Mouse (Mus musculus): ENCODE data around the gene Gfi1. TPM values are rescaled to one million over a fixed set of nuclear protein-coding genes. Genes with fewer than 3 reads are reported as not detected.
A peak's percentile ranks its signal among the peaks of the same experiment; 100 is the strongest.

Gene Gfi1
- polyA plus RNA-seq, 1 experiment from 2014 or later: not detected

GRCm38 (mm10) chr5:107695019-107695418 lies 30.8 kb downstream of the Gfi1 start:
- ATAC-seq (ENCODE audit: low FRiP score, low TSS enrichment): no peak
- Histone ChIP-seq H3K4me1 (ENCODE audit: control insufficient read depth, insufficient read depth, low read length) (no peaks in the 10 kb centered on the region), H3K4me3 (ENCODE audit: low read length) (no peak overlapping the region), H3K9me3 (ENCODE audit: control insufficient read depth, low read length) (no peaks in the 10 kb centered on the region; the same call in 1 of the 2 replicates), H3K9ac (ENCODE audit: low read depth, low read length) (no peak overlapping the region), H3K27me3 (ENCODE audit: control insufficient read depth, insufficient read depth, low read length) (no peaks in the 10 kb centered on the region), H3K36me3 (ENCODE audit: control insufficient read depth, insufficient read depth, low read length) (no peaks in the 10 kb centered on the region), H3K4me2 (replicated peaks; ENCODE audit: low read depth, low read length) (no peak overlapping the region), H3K27ac (ENCODE audit: low read depth, low read length) (no peak overlapping the region)
- WGBS: 86% methylated on average over 3 of the region's 3 CpGs

GRCm38 (mm10) chr5:107688499-107688866 lies 37.4 kb downstream of the Gfi1 start:
- H3K9ac ChIP-seq (ENCODE audit: low read depth, low read length): no peak overlapping the region; the same call in 1 of the 2 replicates
- H3K27ac ChIP-seq (ENCODE audit: low read depth, low read length): no peak overlapping the region
- no peaks in the 10 kb centered on the region for H3K9me3 ChIP-seq (ENCODE audit: control insufficient read depth, low read length)
- peaks cover 5% of the 10 kb centered on the region; the same call in 1 of the 2 replicates for H3K27me3 ChIP-seq (ENCODE audit: control insufficient read depth, insufficient read depth, low read length)
- ATAC-seq (ENCODE audit: low FRiP score, low TSS enrichment): peak; percentile 33; the same call in 1 of the 2 replicates
- peak overlapping the region; percentile 62 for H3K4me2 ChIP-seq (replicated peaks; ENCODE audit: low read depth, low read length)
- peak overlapping the region; percentile 48 for H3K4me3 ChIP-seq (ENCODE audit: low read length)
- H3K4me1 ChIP-seq (ENCODE audit: control insufficient read depth, insufficient read depth, low read length): no peaks in the 10 kb centered on the region
- H3K36me3 ChIP-seq (ENCODE audit: control insufficient read depth, insufficient read depth, low read length): no peaks in the 10 kb centered on the region
- 18% methylated on average over 9 of the region's 9 CpGs for WGBS

GRCm38 (mm10) chr5:107687592-107688498 lies 38.0 kb downstream of the Gfi1 start:
- no peaks in the 10 kb centered on the region for H3K36me3 ChIP-seq (ENCODE audit: control insufficient read depth, insufficient read depth, low read length)
- ATAC-seq (ENCODE audit: low FRiP score, low TSS enrichment): peak; percentile 94
- H3K9ac ChIP-seq (ENCODE audit: low read depth, low read length): no peak overlapping the region; the same call in 1 of the 2 replicates
- H3K9me3 ChIP-seq (ENCODE audit: control insufficient read depth, low read length): no peaks in the 10 kb centered on the region
- peak overlapping the region; percentile 62 for H3K4me2 ChIP-seq (replicated peaks; ENCODE audit: low read depth, low read length)
- H3K27ac ChIP-seq (ENCODE audit: low read depth, low read length): no peak overlapping the region
- H3K27me3 ChIP-seq (ENCODE audit: control insufficient read depth, insufficient read depth, low read length): peaks cover 5% of the 10 kb centered on the region; the same call in 1 of the 2 replicates
- no peaks in the 10 kb centered on the region for H3K4me1 ChIP-seq (ENCODE audit: control insufficient read depth, insufficient read depth, low read length)
- peak overlapping the region; percentile 48 for H3K4me3 ChIP-seq (ENCODE audit: low read length)
- WGBS: 16% methylated on average over 44 of the region's 46 CpGs

GRCm38 (mm10) chr5:107687161-107687560 lies 38.7 kb downstream of the Gfi1 start:
- Histone ChIP-seq H3K27ac (ENCODE audit: low read depth, low read length) (no peak overlapping the region), H3K36me3 (ENCODE audit: control insufficient read depth, insufficient read depth, low read length) (no peaks in the 10 kb centered on the region), H3K4me3 (ENCODE audit: low read length) (no peak overlapping the region), H3K9me3 (ENCODE audit: control insufficient read depth, low read length) (no peaks in the 10 kb centered on the region), H3K27me3 (ENCODE audit: control insufficient read depth, insufficient read depth, low read length) (peaks cover 5% of the 10 kb centered on the region; the same call in 1 of the 2 replicates), H3K9ac (ENCODE audit: low read depth, low read length) (no peak overlapping the region), H3K4me2 (replicated peaks; ENCODE audit: low read depth, low read length) (no peak overlapping the region), H3K4me1 (ENCODE audit: control insufficient read depth, insufficient read depth, low read length) (no peaks in the 10 kb centered on the region)
- 91% methylated on average over 5 of the region's 5 CpGs for WGBS
- ATAC-seq (ENCODE audit: low FRiP score, low TSS enrichment): no peak

GRCm38 (mm10) chr5:107684380-107684779 lies 41.5 kb downstream of the Gfi1 start:
- no peak for ATAC-seq (ENCODE audit: low FRiP score, low TSS enrichment)
- no peak overlapping the region for H3K9ac ChIP-seq (ENCODE audit: low read depth, low read length)

GRCm38 (mm10) chr5:107681300-107681699 lies 44.5 kb downstream of the Gfi1 start:
- Histone ChIP-seq H3K36me3 (ENCODE audit: control insufficient read depth, insufficient read depth, low read length) (no peaks in the 10 kb centered on the region), H3K27me3 (ENCODE audit: control insufficient read depth, insufficient read depth, low read length) (no peaks in the 10 kb centered on the region), H3K4me2 (replicated peaks; ENCODE audit: low read depth, low read length) (no peak overlapping the region), H3K9me3 (ENCODE audit: control insufficient read depth, low read length) (no peaks in the 10 kb centered on the region), H3K9ac (ENCODE audit: low read depth, low read length) (no peak overlapping the region), H3K27ac (ENCODE audit: low read depth, low read length) (no peak overlapping the region), H3K4me3 (ENCODE audit: low read length) (no peak overlapping the region), H3K4me1 (ENCODE audit: control insufficient read depth, insufficient read depth, low read length) (no peaks in the 10 kb centered on the region)
- ATAC-seq (ENCODE audit: low FRiP score, low TSS enrichment): no peak
- 81% methylated on average over 5 of the region's 5 CpGs for WGBS

More at GRCm38 (mm10) chr5:107684380-107684779, 41.5 kb downstream of the Gfi1 start:
- no peaks in the 10 kb centered on the region for H3K36me3 ChIP-seq (ENCODE audit: control insufficient read depth, insufficient read depth, low read length)
- H3K9me3 ChIP-seq (ENCODE audit: control insufficient read depth, low read length): no peaks in the 10 kb centered on the region
- no peak overlapping the region for H3K4me3 ChIP-seq (ENCODE audit: low read length)
- H3K27ac ChIP-seq (ENCODE audit: low read depth, low read length): no peak overlapping the region
- H3K4me1 ChIP-seq (ENCODE audit: control insufficient read depth, insufficient read depth, low read length): no peaks in the 10 kb centered on the region
- peaks cover 1% of the 10 kb centered on the region; the same call in 1 of the 2 replicates for H3K27me3 ChIP-seq (ENCODE audit: control insufficient read depth, insufficient read depth, low read length)
- no peak overlapping the region for H3K4me2 ChIP-seq (replicated peaks; ENCODE audit: low read depth, low read length)
- WGBS: 61% methylated on average over 2 of the region's 2 CpGs

GRCm38 (mm10) chr5:107678392-107678791 lies 47.4 kb downstream of the Gfi1 start:
- WGBS: 64% methylated on average over 5 of the region's 5 CpGs
- no peak for ATAC-seq (ENCODE audit: low FRiP score, low TSS enrichment)
- no peak overlapping the region for H3K4me2 ChIP-seq (replicated peaks; ENCODE audit: low read depth, low read length)

More at GRCm38 (mm10) chr5:107678392-107678791, 47.4 kb downstream of the Gfi1 start:
- no peak overlapping the region for H3K27ac ChIP-seq (ENCODE audit: low read depth, low read length)
- H3K4me1 ChIP-seq (ENCODE audit: control insufficient read depth, insufficient read depth, low read length): no peaks in the 10 kb centered on the region
- no peaks in the 10 kb centered on the region for H3K9me3 ChIP-seq (ENCODE audit: control insufficient read depth, low read length)
- H3K27me3 ChIP-seq (ENCODE audit: control insufficient read depth, insufficient read depth, low read length): no peaks in the 10 kb centered on the region
- no peak overlapping the region for H3K9ac ChIP-seq (ENCODE audit: low read depth, low read length)
- no peak overlapping the region for H3K4me3 ChIP-seq (ENCODE audit: low read length)
- H3K36me3 ChIP-seq (ENCODE audit: control insufficient read depth, insufficient read depth, low read length): no peaks in the 10 kb centered on the region
